Mouse (Mus musculus) brain, adult 2 months (tissue): ENCODE measurements around the gene Eml1.

Experiments
- DNase-seq: peaks from one replicate; pipeline ENCODE4 v3.0.0; 2011; ENCODE audit warnings: low read depth, low spot score

The Eml1 gene

DNA sequence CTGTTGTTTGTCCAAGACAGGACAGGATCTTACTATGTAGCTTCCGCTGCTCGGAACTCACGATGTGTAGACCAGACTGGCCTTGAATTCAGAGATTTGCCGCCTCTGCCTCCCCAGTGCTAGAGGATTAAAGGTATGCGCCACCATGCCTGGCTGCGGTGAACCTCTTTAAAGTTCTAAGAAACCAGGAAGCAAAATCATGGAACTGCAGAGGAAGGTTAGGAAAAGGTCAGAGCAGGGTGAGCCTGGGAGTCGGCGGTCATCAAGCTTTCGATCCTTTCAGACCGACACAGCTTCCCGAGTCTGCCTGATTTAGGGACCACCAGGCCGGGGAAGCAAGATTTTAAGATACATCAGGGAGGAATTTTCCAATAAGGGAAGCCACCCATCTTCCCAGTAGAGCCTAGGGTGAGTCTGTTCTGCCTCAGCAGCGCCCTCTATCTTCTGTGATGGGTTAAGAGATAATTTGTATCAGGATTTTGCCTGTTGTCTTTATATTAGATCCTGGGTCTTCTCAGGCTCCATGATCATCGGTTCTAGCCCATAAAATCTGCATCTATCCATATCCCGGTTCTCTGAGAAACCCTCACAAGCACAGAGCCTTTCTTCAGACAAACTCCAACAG, 176.6 kb downstream of the Eml1 start:
- DNase-seq, result peak; percentile 38

- no peak for DNase-seq
Measured at GRCm38 (mm10) chr12:108551731-108552130, 181.0 kb downstream of the Eml1 start.

- no peak for DNase-seq
Measured at GRCm38 (mm10) chr12:108553079-108553478, 182.3 kb downstream of the Eml1 start.

GRCm38 (mm10) chr12:108554120-108554841, 183.5 kb downstream of the Eml1 start, which contains the start of gene Evl:
TSS of gene Evl (plus strand) at chr12:108554720.
- DNase-seq, result peak; percentile 88

DNA sequence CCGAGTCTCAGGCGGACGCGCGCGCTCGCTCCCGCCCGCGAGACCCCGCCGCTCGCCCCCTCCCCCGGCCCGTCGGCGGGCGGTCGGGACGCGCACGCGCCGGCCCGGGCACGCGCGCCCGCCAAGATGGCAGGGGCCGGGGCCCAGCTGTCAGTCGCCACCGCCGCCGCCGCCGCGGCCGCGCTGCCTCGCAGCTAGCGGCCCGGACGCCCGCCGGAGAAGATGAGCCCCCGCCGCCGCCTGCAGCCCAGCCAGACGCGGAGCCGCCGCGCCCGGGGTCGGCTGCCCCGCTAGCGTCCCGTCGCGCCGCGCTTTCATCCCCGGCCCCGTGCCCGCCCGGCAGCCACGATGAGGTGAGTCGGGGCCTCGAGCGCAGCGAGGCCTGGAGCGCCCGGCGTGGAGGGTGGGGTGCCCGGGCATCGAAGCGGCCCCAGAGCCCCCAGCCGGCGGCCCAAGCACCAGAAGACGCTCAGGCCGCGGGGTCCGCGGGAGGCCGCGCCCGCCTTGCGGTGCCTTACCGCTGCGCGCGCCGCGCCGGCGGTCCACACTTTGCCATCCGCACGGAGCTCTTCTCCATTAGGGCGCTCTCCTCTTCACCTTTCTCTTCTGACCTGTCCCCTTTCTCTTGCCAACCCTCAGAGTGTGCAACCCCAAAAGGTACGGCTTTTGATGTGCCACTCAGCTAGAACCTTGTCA, 184.3 kb downstream of the Eml1 start:
- DNase-seq, result peak; percentile 37

DNA sequence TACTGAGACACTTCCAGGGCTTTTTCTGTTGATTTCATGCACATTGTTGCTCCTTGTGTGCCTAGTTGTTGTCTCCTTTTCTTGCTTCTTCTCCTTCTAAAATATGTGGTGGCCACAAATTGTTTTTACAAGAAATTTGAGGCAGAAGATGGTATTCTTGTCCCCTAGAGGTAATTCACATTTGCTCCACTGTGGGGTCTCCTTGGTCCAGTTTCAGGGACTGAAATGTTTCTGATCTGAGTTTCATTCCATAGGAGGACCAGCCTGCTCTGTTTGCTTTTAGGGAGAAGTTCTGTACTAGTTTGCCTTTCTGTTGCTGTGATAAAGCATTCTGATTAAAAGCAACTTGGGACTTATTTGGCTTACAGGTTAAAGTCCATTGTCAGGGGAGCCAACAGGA, 187.4 kb downstream of the Eml1 start:
- DNase-seq, result no peak

DNA sequence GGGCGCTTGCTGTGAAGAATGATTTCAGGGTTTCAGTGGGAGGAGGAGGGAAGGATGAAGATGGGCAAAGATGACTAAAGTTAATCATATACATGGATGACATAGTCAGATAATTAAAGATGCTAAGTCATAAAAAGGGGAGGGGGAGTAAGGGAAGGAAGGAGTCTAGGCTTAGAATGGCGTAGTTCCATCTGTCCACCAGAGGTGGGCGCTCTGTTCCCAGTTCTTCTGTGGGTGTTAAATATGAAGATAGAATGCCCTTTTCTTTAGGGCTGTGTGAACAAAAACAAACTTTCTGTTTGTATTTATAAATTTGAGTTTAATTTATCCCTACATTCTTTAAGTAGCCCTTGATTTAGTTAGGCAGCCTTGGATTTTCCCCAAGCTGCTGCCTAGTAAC, 192.5 kb downstream of the Eml1 start:
- no peak for DNase-seq

GRCm38 (mm10) chr12:108564910-108565506, 194.3 kb downstream of the Eml1 start:
- DNase-seq, result no peak

GRCm38 (mm10) chr12:108579156-108579871, 208.6 kb downstream of the Eml1 start:
- peak; percentile 87 for DNase-seq

GRCm38 (mm10) chr12:108583775-108584174, 213.0 kb downstream of the Eml1 start:
- peak; percentile 81 for DNase-seq
